In the genomic region with DNA sequence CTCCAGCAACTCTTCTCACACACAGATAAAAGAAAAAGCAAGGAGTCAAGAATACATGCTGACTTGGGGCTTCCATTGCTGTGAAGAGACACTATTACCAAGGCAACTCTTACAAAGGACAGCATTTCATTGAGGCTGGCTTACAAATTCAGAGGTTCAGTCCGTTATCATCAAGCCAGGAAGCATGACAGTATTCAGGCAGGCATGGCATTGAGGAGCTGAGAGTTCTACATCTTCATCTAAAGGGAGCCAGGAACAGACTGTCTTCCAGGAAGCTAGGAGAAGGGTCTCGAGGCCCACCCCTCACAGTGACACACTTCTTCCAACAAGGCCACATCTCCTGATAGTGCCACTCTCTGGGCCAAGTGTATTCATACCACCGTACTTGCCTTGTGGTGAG, we compare ENCODE assay signal across 27 mouse cellular contexts. TPM values are rescaled to one million over a fixed set of nuclear protein-coding genes. Genes with fewer than 3 reads are reported as not detected.
"Had no signal": no experiment of that assay in that cellular context is flagged by ENCODE, and none has a peak within 500 bp of the region (broad histone marks: within the 10 kb centered on the region; RNA-seq: fewer than 3 reads in every experiment).

No protein-coding gene starts in this region.

- DNase-seq: cerebellum, adult 2 months; cerebellum, adult 8-10 months; cerebellum, adult 9-10 months; cerebellum, adult 9-11 months; cerebellum, postnatal 10 days; cerebellum, postnatal 14 days; cerebellum, postnatal 25 days; cerebellum, postnatal 36 days; embryo, embryonic 11 days; forebrain, postnatal 0 days; gastrocnemius, adult 2 months; gastrocnemius, postnatal 10 days; gastrocnemius, postnatal 14 days; gastrocnemius, postnatal 25 days; gastrocnemius, postnatal 36 days; heart, adult 2 months had no signal

- H3K27ac ChIP-seq: embryonic facial prominence, embryonic 10.5 days; embryonic facial prominence, embryonic 12.5 days; embryonic facial prominence, embryonic 13.5 days; embryonic facial prominence, embryonic 15.5 days; forebrain, embryonic 10.5 days; forebrain, embryonic 12.5 days; forebrain, embryonic 13.5 days; forebrain, embryonic 15.5 days; gastrocnemius, adult 2 months; heart, adult 2 months had no signal

- H3K4me2 ChIP-seq: embryonic facial prominence, embryonic 12.5 days; embryonic facial prominence, embryonic 13.5 days; embryonic facial prominence, embryonic 15.5 days; forebrain, embryonic 12.5 days; forebrain, embryonic 13.5 days; forebrain, embryonic 15.5 days had no signal

- H3K4me3 ChIP-seq: embryonic facial prominence, embryonic 10.5 days; embryonic facial prominence, embryonic 12.5 days; embryonic facial prominence, embryonic 13.5 days; embryonic facial prominence, embryonic 15.5 days; erythroblast, embryonic 14.5 days; forebrain, embryonic 10.5 days; forebrain, embryonic 12.5 days; forebrain, embryonic 13.5 days; forebrain, embryonic 15.5 days; gastrocnemius, adult 2 months; heart, adult 2 months had no signal

- H3K36me3 ChIP-seq: embryonic facial prominence, embryonic 10.5 days; embryonic facial prominence, embryonic 12.5 days; embryonic facial prominence, embryonic 13.5 days; embryonic facial prominence, embryonic 15.5 days; forebrain, embryonic 10.5 days; forebrain, embryonic 12.5 days; forebrain, embryonic 15.5 days had no signal

- H3K4me1 ChIP-seq: embryonic facial prominence, embryonic 12.5 days; embryonic facial prominence, embryonic 13.5 days; embryonic facial prominence, embryonic 15.5 days; forebrain, embryonic 10.5 days; forebrain, embryonic 12.5 days; forebrain, embryonic 13.5 days; forebrain, embryonic 15.5 days had no signal

- H3K9me3 ChIP-seq: embryonic facial prominence, embryonic 10.5 days; embryonic facial prominence, embryonic 12.5 days; embryonic facial prominence, embryonic 13.5 days; embryonic facial prominence, embryonic 15.5 days; forebrain, embryonic 10.5 days; forebrain, embryonic 12.5 days; forebrain, embryonic 13.5 days; forebrain, embryonic 15.5 days had no signal

- ATAC-seq: forebrain, embryonic 13.5 days; forebrain, embryonic 14.5 days; forebrain, embryonic 15.5 days; forebrain, embryonic 16.5 days; forebrain, postnatal 0 days had no signal

- H3K9ac ChIP-seq: embryonic facial prominence, embryonic 12.5 days; embryonic facial prominence, embryonic 13.5 days; embryonic facial prominence, embryonic 15.5 days; forebrain, embryonic 12.5 days; forebrain, embryonic 13.5 days; forebrain, embryonic 15.5 days; forebrain, postnatal 0 days had no signal

RNA-seq across cellular contexts. Expression of gene Pde8a, which starts 7.0 kb away (rescaled TPM):
- polyA plus RNA-seq: erythroblast, embryonic 14.5 days had no signal
